Mouse (Mus musculus): ENCODE data around the gene Runx1.

GRCm38 (mm10) chr16:92688941-92689340 lies 137.0 kb downstream of the Runx1 start:
- TF ChIP-seq POLR2A (IDR thresholded peaks at IDR 0.05; ENCODE audit: insufficient read length, low read depth) (peak; percentile 25), POLR2AphosphoS2 (IDR thresholded peaks at IDR 0.05; ENCODE audit: insufficient read length, low read depth) (peak; percentile 81), USF1 (IDR thresholded peaks at IDR 0.05; ENCODE audit: low read depth) (no peak), REST (IDR thresholded peaks at IDR 0.05; ENCODE audit: insufficient read depth, insufficient read length) (no peak)

Data from myocyte (in vitro differentiated cells).